Mouse (Mus musculus): ENCODE data around the gene Grap2.

Grap2 gene

DNA sequence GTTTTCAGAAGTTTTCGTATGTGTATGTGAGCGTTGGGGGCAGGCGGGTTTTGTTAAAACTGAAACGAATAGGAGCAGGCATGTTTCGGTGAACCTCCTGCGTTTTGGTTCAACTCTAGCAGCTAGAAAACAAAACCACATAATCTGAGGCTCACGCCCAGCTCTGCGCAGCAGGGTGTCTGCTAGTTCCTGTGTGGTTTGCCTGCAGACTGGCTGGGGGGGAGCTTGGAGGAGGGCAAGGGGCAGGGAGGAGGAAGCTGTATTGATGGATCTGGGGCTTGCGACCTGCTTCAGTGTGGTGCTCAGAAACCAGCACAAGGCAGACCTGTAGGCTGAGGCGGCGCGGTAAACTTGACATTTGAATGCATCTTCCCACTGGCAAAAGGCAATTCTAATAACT lies at the start of gene Grap2:
Grap2 (plus strand) TSS at position 304 of the 400 bp plus-strand sequence.
- peak; percentile 95 for DNase-seq

- peak; percentile 71 for DNase-seq
Observed at GRCm38 (mm10) chr15:80529955-80530869, 42.2 kb upstream of the Grap2 start.

DNA sequence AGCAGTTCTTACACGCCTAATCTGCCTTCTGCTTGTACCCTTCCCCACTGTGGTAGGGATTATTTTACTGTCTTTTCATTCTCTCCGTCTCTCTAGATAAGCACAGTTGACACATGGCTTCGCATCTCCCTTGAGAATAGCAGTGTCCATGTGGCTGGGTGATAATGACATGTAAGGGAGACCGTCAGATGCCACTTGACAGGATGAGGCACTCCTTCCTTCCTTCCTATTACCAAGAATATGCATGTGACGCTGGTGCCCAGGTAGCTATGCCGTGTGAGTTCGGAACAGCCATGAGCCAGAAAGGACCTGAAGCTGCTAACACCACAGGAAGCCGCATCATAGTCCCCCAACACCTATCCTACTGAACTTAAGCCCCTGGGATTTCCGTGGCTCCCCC lies 41.4 kb upstream of the Grap2 start:
- DNase-seq, result no peak

- DNase-seq, result peak; percentile 56
Observed at GRCm38 (mm10) chr15:80532281-80533072, 39.9 kb upstream of the Grap2 start.

DNA sequence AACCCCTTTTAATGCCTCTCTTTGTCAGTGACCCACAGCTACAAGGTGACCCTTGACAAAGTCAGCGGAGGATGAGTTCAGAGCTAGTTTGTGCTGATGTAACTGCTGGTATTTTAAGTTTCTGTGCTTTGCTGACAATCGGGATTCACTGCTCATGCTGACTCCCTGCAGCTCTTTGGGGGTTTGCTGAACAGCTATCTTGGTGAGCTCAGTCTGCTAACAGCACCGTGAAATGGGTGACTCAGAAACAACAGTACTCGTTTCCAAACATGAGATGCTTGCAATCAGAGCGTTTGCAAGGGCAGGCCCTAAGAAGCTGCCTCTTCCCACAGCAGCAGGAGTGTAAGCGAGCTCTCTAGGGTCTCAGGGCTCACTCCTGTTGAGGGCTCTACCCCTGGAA lies 39.1 kb upstream of the Grap2 start:
- no peak for DNase-seq

DNA sequence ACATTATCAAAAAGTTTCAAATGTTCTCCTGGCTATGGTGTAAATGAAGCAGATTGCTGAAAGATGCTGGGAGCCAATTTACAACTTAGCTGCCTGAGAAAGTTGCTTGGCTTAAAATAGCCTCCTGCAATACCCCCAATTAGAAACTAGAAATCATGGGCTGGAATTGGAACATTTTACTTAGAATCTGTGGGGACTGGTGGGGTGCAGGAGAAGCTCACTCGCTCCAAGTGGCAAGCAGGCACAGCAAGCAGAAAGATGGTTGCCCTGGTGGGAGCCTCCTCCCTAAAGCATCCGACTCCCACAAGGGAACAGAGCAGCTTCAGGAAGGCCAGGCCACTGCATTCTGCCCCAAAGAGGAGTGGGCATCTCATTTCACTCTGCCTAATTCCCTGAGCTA lies 36.3 kb upstream of the Grap2 start:
- DNase-seq, result peak; percentile 70

GRCm38 (mm10) chr15:80538075-80538474 lies 34.3 kb upstream of the Grap2 start:
- DNase-seq, result no peak

DNA sequence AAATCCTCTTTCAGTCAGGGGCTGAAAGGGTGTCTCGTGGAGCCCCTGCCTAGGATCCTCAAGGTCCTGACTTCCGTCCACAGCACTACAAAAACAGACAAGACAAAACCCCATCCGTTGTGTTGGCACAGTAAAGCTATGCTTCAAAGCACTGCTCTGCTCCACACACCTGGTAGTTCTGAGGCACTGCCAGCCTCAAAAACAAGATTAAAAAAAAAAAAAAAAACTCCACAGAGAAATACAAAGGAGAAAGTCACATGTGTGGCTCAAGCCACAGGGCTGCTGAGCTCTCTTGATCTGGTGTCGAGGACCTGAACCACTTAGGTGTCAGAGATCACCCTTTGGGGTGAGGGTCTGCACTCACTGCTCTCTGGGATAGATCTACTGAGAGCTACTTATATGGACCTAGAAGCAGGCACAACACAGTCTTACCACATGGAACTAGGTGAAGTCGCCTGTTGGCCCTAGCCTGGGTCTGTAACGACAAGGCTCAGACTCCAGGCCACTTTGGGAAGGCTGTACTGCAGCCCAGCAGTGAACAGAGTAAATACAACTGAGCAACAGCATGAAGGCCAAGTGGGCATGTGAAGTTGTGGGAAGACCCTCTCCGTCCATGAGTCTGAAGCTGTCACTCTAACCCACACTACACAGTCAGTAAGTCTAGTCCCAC lies 33.6 kb upstream of the Grap2 start:
- DNase-seq, result peak; percentile 71

DNA sequence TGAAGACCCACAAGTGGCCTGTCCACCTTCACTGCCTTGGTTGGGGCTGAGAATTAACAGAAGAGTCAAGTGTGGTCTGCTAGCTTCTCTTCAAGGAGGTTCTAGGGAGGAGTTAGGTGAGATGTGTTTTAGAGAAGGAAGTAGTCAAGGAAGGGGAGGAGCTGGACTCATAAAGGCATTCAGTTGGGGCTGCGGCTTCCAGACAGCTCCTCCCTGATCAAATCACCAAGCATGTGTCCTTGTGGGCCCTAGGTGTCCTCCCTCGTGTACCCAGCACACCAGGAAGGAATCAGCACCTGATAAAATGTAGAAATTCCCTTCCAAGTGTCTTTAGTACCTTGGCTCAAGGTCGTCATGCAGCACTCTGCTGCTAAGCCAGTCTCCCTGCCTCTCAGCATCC lies 28.3 kb upstream of the Grap2 start:
- no peak for DNase-seq

GRCm38 (mm10) chr15:80545430-80545829 lies 27.0 kb upstream of the Grap2 start:
- peak; percentile 24 for DNase-seq

DNA sequence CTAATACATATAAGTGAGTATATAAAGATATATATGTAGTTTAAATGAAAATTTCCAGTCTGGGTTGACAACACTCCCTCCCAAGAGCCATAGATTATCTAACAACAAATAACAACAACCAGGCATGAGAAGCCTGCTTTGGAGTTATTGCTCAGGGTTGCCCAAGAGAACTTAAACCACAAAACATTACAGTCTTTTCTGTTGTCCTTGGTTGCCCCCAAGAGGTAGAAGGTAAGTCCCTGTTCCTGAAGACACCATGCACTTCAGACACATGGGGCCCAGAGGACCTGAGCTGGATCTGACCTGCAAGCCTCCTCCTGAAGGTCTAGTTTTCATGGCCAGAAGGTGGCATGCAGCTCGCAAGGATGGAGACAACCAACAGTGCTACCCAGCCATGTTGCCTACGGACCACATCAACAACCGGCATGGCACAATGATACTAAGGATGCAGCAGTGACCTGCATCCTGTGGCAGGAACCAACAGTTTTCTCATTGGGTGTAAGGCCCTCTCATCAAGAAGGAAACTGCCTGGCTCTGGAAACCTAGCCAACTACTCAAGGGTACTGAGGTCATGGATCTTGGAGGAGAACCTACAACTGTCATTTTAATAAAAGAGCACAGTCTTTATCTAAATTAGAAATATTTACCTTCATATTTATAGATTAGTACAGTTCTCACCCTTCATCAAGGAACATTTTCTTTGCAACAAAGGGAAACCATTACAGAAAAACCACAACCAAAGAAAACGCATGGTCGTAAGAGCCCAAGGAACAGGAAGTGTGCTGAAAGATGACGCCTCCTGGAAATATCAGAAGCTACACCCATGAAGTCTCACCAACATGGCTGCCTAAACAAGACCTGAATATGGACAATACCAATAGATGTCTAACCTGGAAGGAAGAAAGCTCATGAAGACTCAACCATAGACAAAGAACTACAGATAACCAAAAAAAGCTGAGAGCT lies 17.3 kb upstream of the Grap2 start:
- peak; percentile 39 for DNase-seq

GRCm38 (mm10) chr15:80556021-80556420 lies 16.4 kb upstream of the Grap2 start:
- peak; percentile 58 for DNase-seq

DNA sequence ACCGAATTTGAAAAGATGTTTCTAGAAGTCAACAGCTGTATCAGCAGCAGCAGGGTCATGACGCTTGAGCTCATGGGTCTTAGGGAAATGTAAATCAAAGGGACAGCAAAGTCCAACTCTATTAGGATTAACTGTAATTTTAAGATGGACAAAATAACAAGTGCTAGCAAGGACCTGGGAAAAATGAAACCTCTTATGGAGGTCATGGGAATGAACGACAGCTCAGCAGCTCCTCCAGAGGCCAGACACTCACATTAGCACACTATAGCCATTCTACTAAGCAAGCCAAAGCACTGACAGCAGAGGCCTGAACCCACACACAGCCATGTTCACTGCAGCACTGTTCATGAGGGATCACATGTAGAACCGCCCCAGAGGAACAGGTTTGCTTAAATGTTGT lies 14.6 kb upstream of the Grap2 start:
- peak; percentile 40 for DNase-seq

GRCm38 (mm10) chr15:80559534-80559933 lies 12.9 kb upstream of the Grap2 start:
- DNase-seq, result peak; percentile 63

GRCm38 (mm10) chr15:80559978-80560377 lies 12.4 kb upstream of the Grap2 start:
- DNase-seq, result peak; percentile 71

DNA sequence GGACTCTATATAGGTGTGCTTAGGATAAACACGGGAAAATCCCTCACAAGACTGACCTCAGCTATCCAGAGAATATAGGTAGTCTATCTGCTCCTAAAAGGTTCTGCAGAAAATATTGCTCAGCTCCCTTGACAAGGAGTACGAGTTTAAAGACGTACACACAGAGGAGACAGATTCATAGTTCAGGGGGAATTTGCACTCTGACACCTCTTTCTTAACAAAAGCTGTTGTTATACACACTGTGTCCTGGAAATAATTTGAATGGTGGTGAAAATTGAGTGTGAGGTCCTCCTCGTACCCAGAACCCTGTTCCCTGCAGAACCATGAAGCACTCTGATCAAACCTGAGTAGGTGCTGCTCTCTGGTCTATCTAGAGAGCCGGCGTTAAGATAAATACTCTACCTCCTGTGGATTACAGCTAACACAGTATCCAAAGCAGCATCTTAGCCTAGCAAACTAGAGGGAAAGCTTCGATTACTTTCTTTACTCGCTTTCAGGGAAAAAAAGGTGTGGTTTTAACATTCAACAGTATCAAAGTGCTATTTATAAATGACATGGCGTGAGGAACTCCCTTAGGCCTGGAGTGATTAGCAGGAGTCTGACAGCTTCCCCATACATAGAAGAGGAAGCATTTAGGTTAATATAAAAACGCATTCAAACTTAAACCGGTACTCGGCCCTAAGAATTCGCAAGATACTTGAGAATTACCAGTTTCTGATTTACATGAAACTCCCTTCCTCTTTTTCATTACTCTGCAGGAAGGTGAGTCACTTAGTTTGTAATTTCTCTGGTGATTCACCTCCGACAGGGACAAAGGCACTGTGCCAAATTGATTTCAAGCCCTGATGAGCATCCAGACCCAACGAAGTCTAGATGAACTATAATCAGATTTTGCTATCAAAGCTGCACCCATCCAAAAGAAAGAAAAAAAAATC lies 11.5 kb upstream of the Grap2 start:
- DNase-seq, result peak; percentile 35

DNA sequence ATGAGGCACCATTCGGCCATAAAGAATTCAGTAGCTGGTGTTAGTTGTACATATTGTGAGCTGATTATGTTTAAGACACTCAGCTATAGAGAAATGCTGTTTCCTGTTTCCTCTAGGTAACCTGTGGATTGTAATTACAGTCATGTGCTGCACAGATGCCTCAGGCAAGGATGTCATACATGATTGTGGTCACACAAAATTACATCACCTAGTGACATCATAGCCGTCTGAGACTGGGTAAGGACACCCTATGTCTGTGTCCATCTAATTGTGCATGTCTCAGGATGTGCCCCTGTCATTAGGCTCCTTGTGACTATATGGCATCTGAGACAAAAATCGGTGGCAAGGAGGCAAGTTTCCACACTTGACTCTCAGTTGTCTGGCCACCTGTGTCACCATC lies 9.9 kb upstream of the Grap2 start:
- DNase-seq, result peak; percentile 74

DNA sequence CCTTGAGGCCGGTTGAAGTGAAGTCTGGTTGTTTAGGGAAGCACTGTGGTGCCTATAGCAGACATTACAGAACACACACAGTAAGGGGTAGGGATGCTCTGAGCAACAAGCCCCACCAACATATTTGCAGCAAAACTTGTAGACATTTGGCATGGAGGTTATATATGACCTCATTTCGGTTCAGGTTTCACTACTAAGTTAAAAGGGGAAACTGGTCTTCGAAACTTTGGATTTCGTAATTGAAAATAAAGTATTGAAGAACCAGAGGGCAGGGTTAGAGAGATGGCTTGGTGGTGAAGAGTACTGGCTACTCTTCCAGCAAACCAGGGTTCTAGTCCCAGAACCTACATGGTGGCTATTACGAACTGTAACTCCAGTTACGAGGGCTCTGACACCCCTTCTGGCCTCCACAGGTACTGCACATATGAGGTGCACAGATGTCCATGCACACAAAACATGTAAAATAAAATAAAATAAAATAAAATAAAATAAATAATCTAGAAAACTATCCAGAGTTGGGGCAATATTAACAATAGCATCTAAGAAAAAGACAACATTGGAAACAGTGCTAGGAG lies 8.7 kb upstream of the Grap2 start:
- DNase-seq, result peak; percentile 23

DNA sequence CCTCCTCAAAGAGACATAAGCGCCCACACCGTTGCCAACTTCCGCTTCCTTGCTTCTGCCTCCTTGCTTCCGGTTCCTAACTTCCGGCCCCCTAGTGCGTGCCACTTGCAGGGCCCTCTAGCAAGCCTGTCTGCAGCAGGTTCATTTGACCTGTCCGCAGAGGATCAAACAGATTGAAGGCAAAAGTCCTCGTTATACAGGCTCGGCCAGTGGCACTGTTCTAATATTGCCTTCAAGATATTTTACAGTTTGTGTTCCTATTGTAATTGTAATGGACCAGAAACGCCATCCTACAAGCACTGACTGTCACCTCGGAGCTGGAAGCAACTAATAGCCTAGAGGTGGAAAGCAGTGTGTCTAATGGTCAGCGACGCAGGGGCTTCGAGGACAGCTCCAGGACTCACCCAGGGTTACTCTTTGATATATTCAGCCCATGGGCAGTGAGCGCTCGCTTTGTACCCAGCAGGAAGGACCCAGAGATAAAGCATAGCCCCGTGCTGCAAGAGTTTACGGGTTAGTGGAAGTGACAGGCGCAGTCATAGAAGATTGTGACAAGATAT lies 7.2 kb upstream of the Grap2 start, which contains the start of gene Enthd1:
Enthd1 (minus strand) TSS at position 51 of the 560 bp plus-strand sequence.
- DNase-seq, result peak; percentile 66

DNA sequence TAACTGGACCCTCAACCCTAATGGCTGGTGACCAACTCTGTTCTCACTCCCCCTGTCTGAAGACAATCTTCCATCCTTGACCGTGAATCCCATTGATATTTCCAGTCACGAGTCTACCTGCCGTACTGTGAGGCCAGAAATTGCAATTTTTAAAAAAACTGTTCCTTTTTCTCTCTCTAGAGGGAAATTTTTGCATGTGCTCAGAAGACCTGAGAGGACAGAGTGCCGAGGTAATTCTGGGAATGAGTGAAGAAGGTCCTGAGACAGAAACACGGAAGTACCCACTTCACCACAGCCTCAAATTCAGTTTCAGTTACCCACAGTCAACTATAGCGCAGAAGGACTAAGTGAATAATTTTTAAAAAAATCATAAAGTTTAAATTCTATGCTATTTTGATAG lies 5.7 kb upstream of the Grap2 start:
- peak; percentile 23 for DNase-seq

Measured in heart, adult 11 months (tissue).